Mouse (Mus musculus) cerebellum, adult 2 months (tissue): ENCODE results near the gene Bad.

Experiments used
- CTCF ChIP-seq: fragments of 200-500 bp; IDR thresholded peaks from 2 replicates; pipeline ENCODE4 v1.5.1; 2011; ENCODE audit warnings: low read depth, mild to moderate bottlenecking, control low read depth, low read length, moderate library complexity, borderline replicate concordance; ENCODE audit not compliant: insufficient read depth
- POLR2A ChIP-seq: fragments of 200-500 bp; IDR thresholded peaks from 2 replicates; pipeline ENCODE4 v1.6.1; 2011; ENCODE audit warnings: low read length, control low read depth, borderline replicate concordance; ENCODE audit not compliant: insufficient read depth

DNA sequence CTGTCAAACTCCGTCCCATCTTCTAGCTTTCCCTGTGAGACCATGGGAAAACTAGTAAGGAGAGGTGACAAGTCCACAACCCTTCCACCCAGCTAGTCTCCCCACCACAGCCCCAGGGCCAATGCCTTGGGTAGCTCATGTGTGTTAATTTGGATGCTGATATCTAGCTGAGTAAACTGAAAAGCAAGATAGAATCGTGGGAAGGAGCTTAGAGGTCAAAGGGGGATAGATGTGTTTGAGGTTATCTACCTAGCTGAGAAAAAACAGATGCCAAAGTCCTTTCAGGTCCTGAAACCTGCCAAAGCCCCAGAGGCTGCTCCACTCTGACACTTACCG, 36.9 kb downstream of the Bad start:
- TF ChIP-seq CTCF = no peak
- no peak for TF ChIP-seq POLR2A
